Mouse (Mus musculus) mesoderm, embryonic 11.5 days (tissue): ENCODE data around the gene Dut.

ENCODE experiments used
- DNase-seq: peaks from one replicate; pipeline ENCODE4 v3.0.0-alpha.2; 2012; ENCODE audit warnings: low read depth, low spot score

The Dut gene

DNA sequence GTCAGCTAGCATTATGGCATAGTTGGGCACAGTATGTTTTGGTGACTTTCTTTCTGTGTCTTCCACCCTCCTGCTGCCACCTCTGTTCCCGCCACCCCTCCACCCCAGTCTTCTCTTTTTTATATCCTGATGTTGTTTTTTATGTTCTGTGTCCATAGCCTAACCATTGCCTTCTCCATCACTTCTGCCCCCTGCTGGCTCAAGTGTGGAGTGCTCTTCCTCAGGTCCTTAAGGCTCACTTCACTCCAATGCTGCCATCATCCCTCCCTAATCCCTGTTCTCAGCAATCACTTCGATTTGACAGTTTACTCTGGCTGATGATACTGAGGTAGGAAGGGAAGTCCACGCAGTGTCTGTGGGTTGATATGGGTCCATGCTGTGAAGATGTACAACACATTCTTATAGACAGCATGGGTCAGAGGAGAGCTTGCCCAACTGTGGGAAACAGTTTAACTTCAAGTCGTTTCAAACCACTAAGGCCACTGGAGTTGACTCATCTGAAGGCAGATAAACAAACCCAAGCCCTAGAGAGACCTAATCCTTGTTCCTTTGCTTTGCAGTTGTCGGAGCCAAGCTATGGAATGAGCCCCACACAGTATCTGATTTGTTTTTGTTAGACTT lies 56.9 kb downstream of the Dut start:
- DNase-seq: no peak

DNA sequence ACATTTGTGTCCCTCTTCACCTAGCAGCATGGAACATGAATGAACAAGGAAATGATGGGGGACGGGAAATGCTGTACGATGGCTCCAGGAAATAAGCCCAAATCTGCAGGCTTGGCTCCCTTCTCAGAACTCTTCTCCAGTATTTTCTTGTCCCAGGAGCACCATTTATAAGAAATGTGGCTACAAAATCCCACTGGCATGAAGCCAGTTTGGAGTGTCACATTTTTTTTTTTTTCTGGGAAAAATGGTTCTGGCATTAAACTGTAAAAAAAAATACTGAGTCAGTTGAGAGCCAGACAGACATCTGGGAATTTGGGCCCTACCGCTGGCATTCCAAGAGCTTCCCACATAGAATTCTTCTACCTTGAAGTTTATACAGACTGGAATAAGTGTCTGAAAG lies 57.8 kb downstream of the Dut start:
- DNase-seq: no peak

DNA sequence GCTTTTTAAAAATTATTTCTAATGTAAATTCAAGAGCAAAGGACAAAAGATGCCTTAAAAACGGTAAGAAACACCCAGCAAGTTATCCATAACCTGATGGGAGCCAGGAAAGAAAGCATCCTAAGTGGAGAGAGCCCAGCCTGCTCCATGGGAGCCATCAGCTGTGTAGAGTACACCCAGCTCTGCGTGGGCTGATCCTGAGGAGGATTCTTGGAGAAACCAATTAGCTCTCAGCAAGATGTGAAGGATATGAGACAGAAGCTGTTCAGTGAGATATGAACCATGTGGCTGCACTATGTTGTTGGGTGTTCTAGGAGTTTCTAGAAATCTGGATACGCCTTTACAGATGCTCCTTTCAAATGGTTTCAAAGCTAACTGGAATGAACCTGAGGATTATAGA lies 58.7 kb downstream of the Dut start:
- DNase-seq: no peak
